Mouse (Mus musculus) lung, postnatal 0 days (tissue): ENCODE data around the gene Txlnb. TPM values are rescaled to one million over a fixed set of nuclear protein-coding genes. Genes with fewer than 3 reads are reported as not detected.

Source experiments
- ATAC-seq: fragments of 200-750 bp; cut with Nextera tagmentation; 2 replicates; pipeline ENCODE4 v1.8.0; 2017; ENCODE audit warnings: moderate library complexity
- DNase-seq: peaks from one replicate; pipeline ENCODE4 v3.0.0-alpha.2; 2016; ENCODE audit warnings: low spot score
- H3K27ac ChIP-seq: fragments of 300-500 bp; sonication (generic); 2 replicates; pipeline ENCODE4 v1.5.1; 2014; ENCODE audit warnings: antibody characterized with exemption, mild to moderate bottlenecking, low read length, mixed read lengths
- H3K27me3 ChIP-seq: fragments of 300-500 bp; sonication (generic); replicated peaks from 2 replicates; pipeline ENCODE4 v1.6.1; 2014; ENCODE audit warnings: low read length, mixed read lengths; ENCODE audit not compliant: insufficient read depth
- H3K36me3 ChIP-seq: fragments of 300-500 bp; sonication (generic); 2 replicates; pipeline ENCODE4 v1.6.1; 2014; ENCODE audit warnings: low read length, mixed read lengths; ENCODE audit not compliant: insufficient read depth
- H3K4me1 ChIP-seq: fragments of 300-500 bp; sonication (generic); 2 replicates; pipeline ENCODE4 v1.6.1; 2014; ENCODE audit warnings: antibody characterized with exemption, low read depth, low read length, mixed read lengths; ENCODE audit not compliant: insufficient read depth
- H3K4me2 ChIP-seq: fragments of 300-500 bp; sonication (generic); replicated peaks from 2 replicates; pipeline ENCODE4 v1.6.1; 2014; ENCODE audit warnings: low read depth, mild to moderate bottlenecking, low read length, moderate library complexity, mixed read lengths
- H3K4me3 ChIP-seq: fragments of 300-500 bp; sonication (generic); 2 replicates; pipeline ENCODE4 v1.5.1; 2014; ENCODE audit warnings: low read depth, low read length
- H3K9ac ChIP-seq: fragments of 300-500 bp; sonication (generic); replicated peaks from 2 replicates; pipeline ENCODE4 v1.6.1; 2014; ENCODE audit warnings: low read depth, mild to moderate bottlenecking
- H3K9me3 ChIP-seq: fragments of 300-500 bp; sonication (generic); 2 replicates; pipeline ENCODE4 v1.6.1; 2016; ENCODE audit warnings: low read length, mixed read lengths
- CTCF ChIP-seq: IDR thresholded peaks from 2 replicates; pipeline ENCODE4 v1.5.1; 2016; ENCODE audit warnings: antibody characterized with exemption, mild to moderate bottlenecking
- EP300 ChIP-seq: IDR thresholded peaks from 2 replicates; pipeline ENCODE4 v1.6.1; 2016; ENCODE audit warnings: antibody characterized with exemption, mild to moderate bottlenecking, control low read depth
- WGBS: fragments of 180-500 bp; shearing (Covaris S2); extraction: QIAGEN DNeasy Blood & Tissue Kit; methylation state at CpG from one replicate; pipeline ENCODE4 v1.1.7; 2014; 5-methylcytosine and 5-hydroxymethylcytosine counted together
- polyA plus RNA-seq: library from polyadenylated mRNA; unstranded; fragments of >200 nt; fragmentation: Nextera tagmentation; extraction: Ambion mirVana; gene quantifications from 2 replicates; pipeline ENCODE4 v1.2.1, GENCODE M21; 2015

The Txlnb gene
- polyA plus RNA-seq, 1 experiment from 2014 or later = 0.30 TPM

GRCm38 (mm10) chr10:17869822-17870662 lies 74.0 kb downstream of the Txlnb start:
- H3K36me3 ChIP-seq = no peaks in the 10 kb centered on the region
- H3K4me2 ChIP-seq = no peak overlapping the region
- no peaks in the 10 kb centered on the region for H3K27me3 ChIP-seq
- DNase-seq = peak; percentile 84
- H3K9ac ChIP-seq = no peak overlapping the region
- 32% methylated on average over 5 of the region's 5 CpGs for WGBS
- ATAC-seq = peak; percentile 83
- TF ChIP-seq EP300 (no peak), CTCF (peak; percentile 97)
- no peaks in the 10 kb centered on the region for H3K4me1 ChIP-seq
- no peaks in the 10 kb centered on the region for H3K9me3 ChIP-seq
- no peak overlapping the region for H3K4me3 ChIP-seq
- H3K27ac ChIP-seq = no peak overlapping the region

- Histone ChIP-seq H3K27me3 (no peaks in the 10 kb centered on the region), H3K36me3 (no peaks in the 10 kb centered on the region), H3K9me3 (no peaks in the 10 kb centered on the region), H3K9ac (no peak overlapping the region), H3K27ac (no peak overlapping the region), H3K4me1 (no peaks in the 10 kb centered on the region), H3K4me2 (no peak overlapping the region), H3K4me3 (no peak overlapping the region)
- no peak for DNase-seq
- WGBS = 50% methylated on average over 8 of the region's 8 CpGs
- no peak for ATAC-seq
- TF ChIP-seq EP300 (no peak), CTCF (no peak)
These were observed 82.2 kb downstream of the Txlnb start for GRCm38 (mm10) chr10:17878002-17878919.

GRCm38 (mm10) chr10:17880038-17880437 lies 84.0 kb downstream of the Txlnb start:
- no peak overlapping the region for H3K4me3 ChIP-seq
- WGBS = 84% methylated on average over 3 of the region's 3 CpGs
- no peak for ATAC-seq

DNA sequence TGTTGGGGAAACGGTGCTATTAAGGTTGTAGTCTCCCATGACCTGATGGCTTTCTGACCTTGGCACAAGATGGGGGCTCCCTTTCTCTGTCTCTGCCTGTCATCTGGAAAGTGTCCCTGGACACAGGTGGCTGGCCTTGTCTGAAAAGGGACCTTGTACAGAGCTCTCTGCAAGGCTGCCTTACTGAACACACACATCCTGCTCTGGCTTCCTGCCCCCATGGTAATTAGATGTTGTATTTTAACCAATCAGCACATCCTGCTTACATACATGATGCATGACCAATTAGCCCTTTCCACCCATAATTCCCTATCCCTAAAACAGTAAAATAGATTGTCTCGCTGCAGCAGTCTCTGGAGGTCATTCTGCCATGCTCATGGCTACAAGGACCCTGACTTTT lies 84.7 kb downstream of the Txlnb start:
- Histone ChIP-seq H3K4me1 (no peaks in the 10 kb centered on the region), H3K36me3 (no peaks in the 10 kb centered on the region), H3K4me2 (no peak overlapping the region), H3K9ac (no peak overlapping the region), H3K27me3 (no peaks in the 10 kb centered on the region), H3K27ac (no peak overlapping the region), H3K9me3 (no peaks in the 10 kb centered on the region), H3K4me3 (no peak overlapping the region)
- WGBS = 78% methylated on average over 2 of the region's 2 CpGs
- ATAC-seq = no peak
- TF ChIP-seq CTCF (no peak), EP300 (no peak)
- DNase-seq = no peak

More at GRCm38 (mm10) chr10:17880038-17880437, 84.0 kb downstream of the Txlnb start:
- Histone ChIP-seq H3K4me2 (no peak overlapping the region), H3K27ac (no peak overlapping the region), H3K27me3 (no peaks in the 10 kb centered on the region), H3K9ac (no peak overlapping the region), H3K4me1 (no peaks in the 10 kb centered on the region), H3K36me3 (no peaks in the 10 kb centered on the region), H3K9me3 (no peaks in the 10 kb centered on the region)
- DNase-seq = no peak
- TF ChIP-seq EP300 (no peak), CTCF (no peak)

Other genes with a start within 250 kb of the Txlnb start
- gene Cited2, start 73.0 kb upstream of the Txlnb start, polyA plus RNA-seq = 53.4 and 57.9 TPM in 2 replicates
- 8.2 TPM in 2 replicates for gene Heca, start 151.8 kb downstream of the Txlnb start, polyA plus RNA-seq
- gene Abracl, start 227.1 kb downstream of the Txlnb start, polyA plus RNA-seq = 137 and 148 TPM in 2 replicates